Comparison of ENCODE assay signal across 9 mouse cellular contexts in genomic region chr8:45844097-45844885, GRCm38 (mm10). TPM values are rescaled to one million over a fixed set of nuclear protein-coding genes. Genes with fewer than 3 reads are reported as not detected.
DNase-seq lines count a peak whose midpoint lies in the region; ATAC-seq and TF ChIP-seq lines count a peak whose summit lies in the region.
"Had no signal": no experiment of that assay in that cellular context is flagged by ENCODE, and none has a peak within 500 bp of the region (broad histone marks: within the 10 kb centered on the region; RNA-seq: fewer than 3 reads in every experiment).

No protein-coding gene starts in this region.

- no peak for ATAC-seq in forebrain, embryonic 11.5 days (replicated peaks; ENCODE audit: low FRiP score)
- ATAC-seq in heart, postnatal 0 days (ENCODE audit: insufficient read depth, low read depth) = peak; percentile 74

- intact Hi-C loops in left cerebral cortex, postnatal 14 days (cut with DNase I) = no loop called here

- H3K27me3 ChIP-seq in forebrain, embryonic 10.5 days (ENCODE audit: poor library complexity, severe bottlenecking) = no peaks in the 10 kb centered on the region
- H3K27me3 ChIP-seq in forebrain, embryonic 11.5 days (ENCODE audit: control insufficient read depth, insufficient read depth, low read length) = no peaks in the 10 kb centered on the region
- H3K27me3 ChIP-seq in heart, postnatal 0 days (ENCODE audit: control insufficient read depth, insufficient read depth, low read length) = no peaks in the 10 kb centered on the region

- TF ChIP-seq EP300 in heart, postnatal 0 days (IDR thresholded peaks at IDR 0.05; ENCODE audit: low read depth) = no peak

- H3K9ac ChIP-seq in forebrain, embryonic 11.5 days (ENCODE audit: low read length) = no peak overlapping the region
- no peak overlapping the region for H3K9ac ChIP-seq in heart, postnatal 0 days (replicated peaks; ENCODE audit: low read depth, low read length)

- TF ChIP-seq CTCF in heart, postnatal 0 days (IDR thresholded peaks at IDR 0.05; ENCODE audit: low read depth) = no peak

- peak; percentile 21 for DNase-seq in forebrain, embryonic 10.5 days (ENCODE audit: extremely low spot score, low spot score)
- DNase-seq in forebrain, embryonic 11.5 days (ENCODE audit: low spot score) = no peak
- DNase-seq in cerebellum, postnatal 25 days = peak; percentile 54 to 71
- peak; percentile 67 for DNase-seq in heart, postnatal 0 days (ENCODE audit: low spot score)
- peak; percentile 65 to 85 for DNase-seq in left cerebral cortex, postnatal 14 days (ENCODE audit: low spot score in 2 of 2)
- peak; percentile 51 for DNase-seq in right cerebral cortex, postnatal 4 days
- DNase-seq in kidney, postnatal 14 days = no peak
- DNase-seq in spleen, postnatal 10 days (ENCODE audit: low spot score in 2 of 2) = no peak

- WGBS in forebrain, embryonic 10.5 days = 70% methylated on average over 6 of the region's 6 CpGs
- WGBS in forebrain, embryonic 11.5 days = 61% methylated on average over 6 of the region's 6 CpGs
- WGBS in heart, postnatal 0 days = 34% methylated on average over 6 of the region's 6 CpGs

- H3K36me3 ChIP-seq in forebrain, embryonic 10.5 days (replicated peaks) = no peaks in the 10 kb centered on the region
- H3K36me3 ChIP-seq in forebrain, embryonic 11.5 days (ENCODE audit: control insufficient read depth, insufficient read depth, low read length) = no peaks in the 10 kb centered on the region
- H3K36me3 ChIP-seq in heart, postnatal 0 days (replicated peaks; ENCODE audit: control insufficient read depth, insufficient read depth, low read length) = no peaks in the 10 kb centered on the region

- H3K4me3 ChIP-seq in forebrain, embryonic 10.5 days = no peak overlapping the region
- H3K4me3 ChIP-seq in forebrain, embryonic 11.5 days (ENCODE audit: low read depth, low read length) = no peak overlapping the region
- H3K4me3 ChIP-seq in heart, postnatal 0 days (ENCODE audit: low read depth, low read length) = no peak overlapping the region
- H3K4me3 ChIP-seq: left cerebral cortex, adult 2 months had no signal

- no peak overlapping the region for H3K4me2 ChIP-seq in forebrain, embryonic 11.5 days (ENCODE audit: low read depth, low read length, severe bottlenecking)
- no peak overlapping the region for H3K4me2 ChIP-seq in heart, postnatal 0 days (ENCODE audit: low read depth, low read length)

- H3K9me3 ChIP-seq in forebrain, embryonic 10.5 days = no peaks in the 10 kb centered on the region
- H3K9me3 ChIP-seq in forebrain, embryonic 11.5 days (ENCODE audit: control insufficient read depth, low read length) = no peaks in the 10 kb centered on the region
- H3K9me3 ChIP-seq in heart, postnatal 0 days (replicated peaks; ENCODE audit: control insufficient read depth, low read length) = no peaks in the 10 kb centered on the region

- no peak overlapping the region for H3K27ac ChIP-seq in forebrain, embryonic 10.5 days
- H3K27ac ChIP-seq in forebrain, embryonic 11.5 days (ENCODE audit: low read depth, low read length) = no peak overlapping the region
- H3K27ac ChIP-seq in heart, postnatal 0 days (ENCODE audit: low read depth) = peak overlapping the region; percentile 85
- H3K27ac ChIP-seq: left cerebral cortex, adult 2 months had no signal

- peaks cover 23% of the 10 kb centered on the region for H3K4me1 ChIP-seq in forebrain, embryonic 10.5 days
- no peaks in the 10 kb centered on the region for H3K4me1 ChIP-seq in forebrain, embryonic 11.5 days (replicated peaks; ENCODE audit: control insufficient read depth, insufficient read depth, low read length)
- peaks cover 24% of the 10 kb centered on the region for H3K4me1 ChIP-seq in heart, postnatal 0 days (ENCODE audit: control insufficient read depth, insufficient read depth)

RNA-seq across cellular contexts. Expression of gene Pdlim3, which starts 41.0 kb away (rescaled TPM):
- 2.7 and 3.0 TPM in 2 replicates for polyA plus RNA-seq in forebrain, embryonic 10.5 days (2016; fragmentation: Nextera tagmentation; extraction: Ambion mirVana)
- 10.0 and 10.3 TPM in 2 replicates for polyA plus RNA-seq in forebrain, embryonic 11.5 days (2014; fragmentation: Nextera tagmentation; extraction: Ambion mirVana)
- total RNA-seq in heart, postnatal 0 days (2014; rRNA removed; ENCODE audit: low replicate concordance) = 128 and 168 TPM in 2 replicates
- 125 and 127 TPM in 2 replicates for polyA plus RNA-seq in heart, postnatal 0 days (2015; fragmentation: Nextera tagmentation; extraction: Ambion mirVana)
- total RNA-seq in left cerebral cortex, postnatal 14 days (2021) = 1 to 10 TPM; 1.6 to 1.7 TPM

Comparison
In these comparisons a context has a peak if more than half of its experiments do, and no peak if none do; other contexts are left out.
1. DNase-seq: peak in forebrain, embryonic 10.5 days (single experiment), cerebellum, postnatal 25 days (2 of 2), heart, postnatal 0 days (single experiment), left cerebral cortex, postnatal 14 days (2 of 2) and right cerebral cortex, postnatal 4 days (single experiment); none in forebrain, embryonic 11.5 days (single experiment), kidney, postnatal 14 days (single experiment) and spleen, postnatal 10 days (0 of 2).
2. RNA of gene Pdlim3, which starts 41.0 kb away (polyA plus RNA-seq): 125 to 127 TPM in heart, postnatal 0 days; 10.0 to 10.3 TPM in forebrain, embryonic 11.5 days and 2.7 to 3.0 TPM in forebrain, embryonic 10.5 days; every median in the first group is over 10 times any median in the second.